Mouse (Mus musculus): ENCODE measurements around the gene Rap1gap. TPM values are rescaled to one million over a fixed set of nuclear protein-coding genes. Genes with fewer than 3 reads are reported as not detected.

The Rap1gap gene
- total RNA-seq, 1 experiment from 2014 or later = 0.09 TPM

GRCm38 (mm10) chr4:137660364-137661077 is 4.0 kb upstream of the Rap1gap start:
- ATAC-seq (replicated peaks; ENCODE audit: low read depth, poor library complexity, severe bottlenecking) = peak; percentile 12; the same call in 1 of the 2 replicates

GRCm38 (mm10) chr4:137661078-137661450 is 3.5 kb upstream of the Rap1gap start:
- ATAC-seq (replicated peaks; ENCODE audit: low read depth, poor library complexity, severe bottlenecking) = no peak

DNA sequence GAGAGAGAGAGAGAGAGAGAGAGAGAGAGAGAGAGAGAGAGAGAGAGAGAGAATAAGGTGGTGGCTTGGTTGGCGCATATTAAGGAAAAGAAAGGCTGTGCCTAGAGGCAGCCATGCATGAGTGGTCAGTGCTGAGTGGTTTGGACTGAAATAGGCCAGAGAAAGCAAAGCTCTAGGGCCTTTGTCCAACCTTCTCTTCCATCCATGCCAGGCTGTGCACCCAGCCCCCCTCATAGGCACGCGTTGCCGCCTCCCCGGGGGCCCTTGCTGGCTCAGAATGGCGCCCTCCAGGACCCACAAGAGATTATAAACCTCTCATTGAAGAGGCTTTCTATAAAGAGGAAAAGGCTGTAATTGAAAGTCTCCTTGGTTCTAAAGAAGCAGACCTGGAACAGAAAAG is 3.0 kb upstream of the Rap1gap start:
- ATAC-seq (replicated peaks; ENCODE audit: low read depth, poor library complexity, severe bottlenecking) = no peak

GRCm38 (mm10) chr4:137663491-137663890 is 1.0 kb upstream of the Rap1gap start:
- no peak for ATAC-seq (replicated peaks; ENCODE audit: low read depth, poor library complexity, severe bottlenecking)

GRCm38 (mm10) chr4:137664980-137665675 is 602 bp downstream of the Rap1gap start:
- ATAC-seq (replicated peaks; ENCODE audit: low read depth, poor library complexity, severe bottlenecking) = no peak

- ATAC-seq (replicated peaks; ENCODE audit: low read depth, poor library complexity, severe bottlenecking) = no peak
Measured at GRCm38 (mm10) chr4:137665791-137666190, 1.3 kb downstream of the Rap1gap start.

DNA sequence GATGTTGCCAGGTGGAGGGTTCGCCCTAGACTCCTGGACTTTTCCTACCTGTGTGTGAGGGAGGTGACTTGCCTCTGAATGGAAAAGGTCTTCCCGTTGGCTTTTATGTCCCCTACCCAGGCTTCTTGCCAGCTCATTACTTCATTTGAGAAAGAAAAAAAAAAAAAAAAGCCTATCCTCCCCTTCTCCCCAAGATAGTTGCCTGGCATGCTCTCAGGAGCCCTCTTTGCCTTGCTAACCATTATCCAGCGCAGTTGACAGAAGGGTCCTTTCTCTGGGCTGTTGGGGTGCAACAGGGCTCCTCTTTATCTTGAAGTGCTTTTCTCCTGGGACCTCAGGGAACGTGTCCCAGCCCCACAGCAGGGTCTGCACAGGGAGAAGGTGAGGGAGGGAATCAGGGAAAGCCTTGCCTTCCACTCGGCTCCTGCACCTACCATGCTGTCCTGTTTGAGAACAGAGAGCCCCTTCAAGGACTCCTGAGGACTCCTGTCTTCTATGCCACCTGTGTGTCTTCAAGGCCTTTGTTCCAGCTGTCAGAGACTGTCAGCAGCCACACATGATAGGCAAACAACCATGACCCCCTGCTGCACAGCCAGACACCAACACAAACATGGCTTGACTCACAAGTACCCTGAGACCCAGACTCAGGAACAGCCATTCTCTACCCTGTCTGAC is 1.9 kb downstream of the Rap1gap start:
- ATAC-seq (replicated peaks; ENCODE audit: low read depth, poor library complexity, severe bottlenecking) = no peak

- no peak for ATAC-seq (replicated peaks; ENCODE audit: low read depth, poor library complexity, severe bottlenecking)
Measured at GRCm38 (mm10) chr4:137666958-137667345, 2.4 kb downstream of the Rap1gap start.

GRCm38 (mm10) chr4:137667747-137668146 is 3.2 kb downstream of the Rap1gap start:
- no peak for ATAC-seq (replicated peaks; ENCODE audit: low read depth, poor library complexity, severe bottlenecking)

DNA sequence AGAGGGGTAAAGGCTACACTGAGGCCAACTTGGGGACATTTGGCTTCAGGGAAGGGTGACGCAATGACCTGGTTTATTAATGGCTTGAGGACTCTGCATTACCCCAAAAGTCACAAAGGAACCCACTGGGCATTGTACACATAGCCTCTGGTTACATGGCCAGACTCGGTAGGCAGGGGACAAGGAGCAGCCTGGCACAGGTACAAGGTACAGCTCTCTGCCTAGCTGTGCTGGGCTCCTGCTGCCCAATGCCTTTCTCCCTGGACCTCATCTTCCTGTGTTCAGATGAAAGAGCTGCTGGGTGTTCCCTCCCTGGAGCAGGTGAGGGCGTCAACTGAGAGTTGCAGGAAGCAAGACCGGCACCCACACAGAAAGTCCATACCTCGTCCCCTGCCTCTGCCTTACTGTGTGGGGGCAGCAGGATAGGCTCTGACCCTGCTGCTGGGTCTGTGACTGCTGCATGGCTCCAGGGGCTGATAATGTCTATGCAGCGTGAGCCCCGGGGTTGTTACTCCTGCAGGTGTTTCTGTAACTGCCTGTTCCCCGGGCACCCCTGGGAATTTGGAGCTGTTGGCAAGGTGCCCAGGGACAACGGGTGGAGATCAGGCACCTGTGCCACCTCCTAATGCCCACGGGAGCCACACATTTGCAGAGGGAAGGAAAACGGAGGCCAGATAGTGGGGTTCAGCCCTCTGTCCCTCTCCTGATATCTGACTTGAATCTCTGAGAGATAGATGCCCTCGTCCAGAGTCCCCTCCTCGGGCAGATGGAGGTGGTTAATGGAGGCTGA is 7.4 kb downstream of the Rap1gap start:
- ATAC-seq (replicated peaks; ENCODE audit: low read depth, poor library complexity, severe bottlenecking) = no peak

DNA sequence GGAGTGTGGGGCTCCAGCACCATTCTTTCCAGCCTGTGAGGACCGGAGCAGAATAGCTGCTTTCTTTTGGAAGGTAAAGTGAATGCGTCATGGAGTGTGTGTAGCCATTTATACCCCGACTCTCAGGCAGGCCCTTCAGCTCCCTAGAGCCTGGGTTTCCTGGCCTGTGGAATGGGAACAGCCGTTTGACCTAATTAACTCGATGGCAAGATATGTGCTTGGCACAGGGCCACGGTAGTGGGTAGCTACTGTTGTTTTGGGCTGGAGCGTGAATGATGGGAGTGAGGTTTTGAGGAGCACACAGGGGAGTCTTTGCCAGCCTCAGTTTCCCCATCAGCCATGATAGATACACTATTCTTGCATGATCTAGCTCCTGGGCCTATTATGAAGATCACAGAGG is 11.0 kb downstream of the Rap1gap start:
- no peak for ATAC-seq (replicated peaks; ENCODE audit: low read depth, poor library complexity, severe bottlenecking)

DNA sequence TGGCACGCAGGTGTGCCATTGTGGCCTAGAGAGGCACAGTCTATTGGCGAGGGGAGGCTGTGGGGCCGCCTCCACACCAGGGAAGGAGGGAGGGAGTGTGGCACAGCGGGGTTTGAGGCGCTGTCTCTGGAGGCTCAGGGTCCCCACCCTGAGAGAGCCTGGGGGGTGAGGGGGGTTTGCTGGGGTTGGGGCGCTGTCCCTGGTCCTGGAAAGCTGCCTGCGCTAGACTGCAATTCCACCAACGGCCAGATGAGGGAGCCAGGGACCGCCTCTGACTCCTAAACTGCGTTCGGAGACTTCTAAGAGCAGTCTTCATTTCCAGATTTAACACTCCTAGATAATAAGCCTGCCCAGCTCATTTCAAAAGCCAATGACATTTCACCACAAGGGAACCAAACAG is 11.5 kb downstream of the Rap1gap start:
- ATAC-seq (replicated peaks; ENCODE audit: low read depth, poor library complexity, severe bottlenecking) = peak; percentile 89

- ATAC-seq (replicated peaks; ENCODE audit: low read depth, poor library complexity, severe bottlenecking) = no peak
Measured at GRCm38 (mm10) chr4:137676700-137677484, 12.4 kb downstream of the Rap1gap start.

DNA sequence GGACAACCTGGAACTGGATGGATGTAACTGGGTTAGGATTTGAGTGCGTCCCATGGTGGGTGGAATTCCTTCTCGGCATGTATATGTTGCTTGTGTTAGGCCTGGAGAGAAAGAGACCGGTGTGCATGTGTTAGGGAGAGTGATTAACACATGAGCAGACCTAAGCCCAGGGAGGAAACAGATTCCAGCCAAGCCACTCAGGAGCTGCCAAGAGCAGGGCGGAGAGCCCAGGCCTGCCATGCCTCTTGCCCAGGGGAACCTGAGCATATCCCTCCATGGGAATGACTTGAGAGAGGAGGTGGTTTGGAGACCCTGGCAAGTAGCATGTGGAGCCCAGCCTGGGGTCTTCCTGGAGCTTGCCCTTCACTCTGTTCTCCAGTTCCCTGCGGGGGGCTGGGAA is 13.4 kb downstream of the Rap1gap start:
- ATAC-seq (replicated peaks; ENCODE audit: low read depth, poor library complexity, severe bottlenecking) = no peak

DNA sequence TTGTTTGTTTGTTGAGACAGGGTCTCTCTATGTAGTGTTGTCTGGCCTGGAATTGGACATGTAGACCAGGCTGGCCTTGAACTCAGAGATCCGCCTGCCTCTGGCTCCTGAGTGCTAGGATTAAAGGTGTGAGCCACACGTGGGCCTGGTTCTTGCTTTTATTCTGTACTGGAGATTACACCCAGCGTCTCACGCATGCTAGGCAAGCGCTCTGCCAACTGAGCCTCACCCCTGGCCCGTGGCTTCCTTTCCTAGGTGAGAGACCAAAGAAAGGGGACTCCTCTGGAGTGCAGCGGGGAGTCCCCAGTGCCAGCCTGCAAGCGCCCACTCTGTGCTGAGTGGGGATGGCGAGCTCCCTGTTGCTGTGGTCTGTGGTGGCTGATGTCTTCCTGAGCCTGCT is 14.0 kb downstream of the Rap1gap start:
- no peak for ATAC-seq (replicated peaks; ENCODE audit: low read depth, poor library complexity, severe bottlenecking)

DNA sequence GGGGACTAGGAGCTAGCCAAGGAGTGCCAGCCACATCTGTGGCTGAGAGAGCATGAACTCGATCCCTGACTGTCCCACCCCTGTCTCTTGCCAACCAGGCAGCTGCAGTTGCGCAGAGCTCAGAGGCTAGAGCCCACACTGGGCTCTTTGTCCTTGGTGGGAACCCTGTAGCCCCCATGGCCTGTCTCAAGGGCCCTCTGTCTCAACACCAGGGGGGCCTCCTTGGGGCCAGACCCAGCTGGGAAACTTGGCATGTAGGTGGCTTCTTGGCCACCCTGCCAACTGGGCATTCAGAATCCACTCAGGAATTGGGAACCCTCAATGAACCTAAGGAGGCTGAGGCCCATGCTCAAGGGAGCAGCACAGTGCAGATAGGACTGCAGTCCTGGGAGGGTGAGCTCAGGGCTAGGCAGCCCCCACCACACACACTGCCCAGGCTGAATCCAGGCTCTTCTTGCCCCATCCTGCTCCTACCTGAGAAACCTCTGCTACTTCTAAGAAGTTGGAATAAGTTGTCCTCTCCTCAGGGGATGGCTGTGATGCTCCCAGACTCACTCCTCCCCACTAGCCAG is 15.5 kb downstream of the Rap1gap start:
- ATAC-seq (replicated peaks; ENCODE audit: low read depth, poor library complexity, severe bottlenecking) = no peak

GRCm38 (mm10) chr4:137680721-137681120 is 16.2 kb downstream of the Rap1gap start:
- no peak for ATAC-seq (replicated peaks; ENCODE audit: low read depth, poor library complexity, severe bottlenecking)

DNA sequence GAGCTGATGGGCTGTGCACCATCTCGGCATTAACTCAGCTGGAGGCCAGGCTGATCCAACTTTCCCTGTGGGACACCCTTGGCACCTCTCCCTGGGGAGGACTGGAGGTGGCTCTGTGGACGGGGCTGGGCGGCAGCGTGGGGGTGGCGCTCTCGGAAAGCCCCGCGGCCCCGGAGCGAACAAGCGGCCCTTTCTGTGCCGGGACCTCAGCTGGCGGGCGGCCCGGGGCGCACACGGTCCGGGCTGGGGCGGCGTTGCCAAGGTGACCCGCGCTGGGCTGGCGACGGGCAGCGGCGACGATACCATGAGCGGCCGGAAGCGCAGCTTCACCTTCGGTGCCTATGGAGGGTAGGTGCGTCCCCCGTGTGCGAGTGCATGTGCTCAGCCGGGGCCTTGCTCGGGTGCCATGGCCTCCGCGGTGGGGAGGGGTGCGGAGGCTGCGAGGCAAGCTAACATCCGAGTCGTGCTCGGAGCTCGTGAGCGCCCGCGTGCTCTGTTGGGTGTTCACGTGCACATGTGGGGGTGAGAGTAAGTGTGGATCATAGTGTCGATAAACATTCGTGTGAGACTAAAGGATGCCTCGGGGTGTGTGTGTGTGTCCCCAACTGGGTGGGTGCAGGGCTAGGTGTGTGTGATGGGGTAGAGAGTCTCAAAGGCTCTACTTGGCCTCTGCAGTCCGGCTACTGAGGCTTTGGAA is 17.0 kb downstream of the Rap1gap start:
- ATAC-seq (replicated peaks; ENCODE audit: low read depth, poor library complexity, severe bottlenecking) = no peak; the same call in 1 of the 2 replicates

DNA sequence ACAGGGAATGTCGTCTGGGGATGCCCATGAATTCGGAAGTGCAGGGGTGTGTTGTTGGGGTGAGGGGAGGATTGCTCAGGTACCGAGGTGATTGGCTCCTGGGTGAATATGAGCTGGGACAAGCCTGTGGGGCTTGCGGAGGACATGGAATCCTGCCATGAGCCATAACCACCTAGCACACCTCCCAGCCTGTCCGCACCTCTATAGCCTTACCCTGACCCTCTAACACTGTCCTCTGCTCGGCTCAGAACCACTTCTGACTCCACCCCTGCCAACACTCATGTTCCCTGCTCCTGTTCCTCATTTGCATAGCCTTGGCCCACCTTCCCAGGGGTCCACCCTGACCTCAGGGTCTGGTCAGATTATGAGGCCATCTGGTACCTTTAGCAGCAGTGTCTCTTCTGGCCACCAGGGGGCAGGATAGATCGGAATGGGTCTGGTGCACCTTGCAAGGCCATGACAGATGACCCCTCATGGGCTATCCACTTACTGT is 18.5 kb downstream of the Rap1gap start:
- peak; percentile 63 for ATAC-seq (replicated peaks; ENCODE audit: low read depth, poor library complexity, severe bottlenecking)
